Mouse (Mus musculus) heart, embryonic 13.5 days (tissue): ENCODE results near the gene Pdia5. TPM values are rescaled to one million over a fixed set of nuclear protein-coding genes. Genes with fewer than 3 reads are reported as not detected.
A peak's percentile ranks its signal among the peaks of the same experiment; 100 is the strongest.

Experiments used
- ATAC-seq: fragments of 200-750 bp; cut with Nextera tagmentation; 2 replicates; pipeline ENCODE4 v1.8.0; 2017; ENCODE audit warnings: moderate TSS enrichment; ENCODE audit not compliant: insufficient number of reproducible peaks, low FRiP score, low TSS enrichment; ENCODE audit errors: extremely low read depth
- H3K27ac ChIP-seq: fragments of 300-500 bp; sonication (generic); replicated peaks from 2 replicates; pipeline ENCODE4 v1.5.1; 2015; ENCODE audit warnings: moderate library complexity, mild to moderate bottlenecking, inconsistent platforms
- H3K27me3 ChIP-seq: fragments of 300-500 bp; sonication (generic); replicated peaks from 2 replicates; pipeline ENCODE4 v1.6.1; 2015; ENCODE audit warnings: mild to moderate bottlenecking, inconsistent platforms
- H3K36me3 ChIP-seq: fragments of 300-500 bp; sonication (generic); 2 replicates; pipeline ENCODE4 v1.6.1; 2015; ENCODE audit warnings: mild to moderate bottlenecking, inconsistent platforms
- H3K4me1 ChIP-seq: fragments of 300-500 bp; sonication (generic); 2 replicates; pipeline ENCODE4 v1.6.1; 2015; ENCODE audit warnings: inconsistent platforms
- H3K4me2 ChIP-seq: fragments of 300-500 bp; sonication (generic); 2 replicates; pipeline ENCODE4 v1.6.1; 2015; ENCODE audit warnings: inconsistent platforms, mild to moderate bottlenecking, moderate library complexity
- H3K4me3 ChIP-seq: fragments of 300-500 bp; sonication (generic); 2 replicates; pipeline ENCODE4 v1.5.1; 2015; ENCODE audit warnings: moderate library complexity, mild to moderate bottlenecking, inconsistent platforms
- H3K9ac ChIP-seq: fragments of 300-500 bp; sonication (generic); 2 replicates; pipeline ENCODE4 v1.6.1; 2015; ENCODE audit warnings: inconsistent platforms, mild to moderate bottlenecking, moderate library complexity
- H3K9me3 ChIP-seq: fragments of 300-500 bp; sonication (generic); 2 replicates; pipeline ENCODE4 v1.6.1; 2016; ENCODE audit warnings: inconsistent platforms
- WGBS: fragments of 180-500 bp; shearing (Covaris S2); methylation state at CpG from one replicate; pipeline ENCODE4 v1.1.7; 2015; ENCODE audit warnings: mixed read lengths; 5-methylcytosine and 5-hydroxymethylcytosine counted together
- polyA plus RNA-seq: library from polyadenylated mRNA; unstranded; fragments of >200 nt; fragmentation: Nextera tagmentation; extraction: Ambion mirVana; gene quantifications from 2 replicates; pipeline ENCODE4 v1.2.1, GENCODE M21; 2015

The Pdia5 gene
- polyA plus RNA-seq, 1 experiment from 2014 or later = 28.2 TPM

GRCm38 (mm10) chr16:35505786-35506185 lies 15.1 kb upstream of the Pdia5 start:
- no peak for ATAC-seq
- no peak overlapping the region for H3K4me3 ChIP-seq
- 79% methylated on average over 4 of the region's 4 CpGs for WGBS
- H3K4me2 ChIP-seq = no peak overlapping the region
- no peaks in the 10 kb centered on the region for H3K27me3 ChIP-seq
- H3K27ac ChIP-seq = no peak overlapping the region
- H3K36me3 ChIP-seq = no peaks in the 10 kb centered on the region
- H3K9me3 ChIP-seq = peaks cover 4% of the 10 kb centered on the region; the same call in 1 of the 2 replicates
- no peak overlapping the region for H3K9ac ChIP-seq
- peaks cover 21% of the 10 kb centered on the region for H3K4me1 ChIP-seq

- ATAC-seq = no peak
- H3K36me3 ChIP-seq = no peaks in the 10 kb centered on the region
- 79% methylated on average over 8 of the region's 8 CpGs for WGBS
- peaks cover 12% of the 10 kb centered on the region for H3K4me1 ChIP-seq
- H3K4me3 ChIP-seq = no peak overlapping the region
- no peak overlapping the region for H3K27ac ChIP-seq
- H3K27me3 ChIP-seq = no peaks in the 10 kb centered on the region
- no peak overlapping the region for H3K9ac ChIP-seq
- peaks cover 10% of the 10 kb centered on the region for H3K9me3 ChIP-seq
- no peak overlapping the region for H3K4me2 ChIP-seq
Measured at GRCm38 (mm10) chr16:35504266-35504665, 13.6 kb upstream of the Pdia5 start.

GRCm38 (mm10) chr16:35502456-35502855 lies 11.8 kb upstream of the Pdia5 start:
- Histone ChIP-seq H3K4me1 (peaks cover 9% of the 10 kb centered on the region), H3K4me2 (no peak overlapping the region), H3K9ac (0 out of 2 replicates have a peak overlapping the region, but pooled peaks have one; percentile 0), H3K27ac (no peak overlapping the region), H3K36me3 (no peaks in the 10 kb centered on the region), H3K4me3 (no peak overlapping the region), H3K27me3 (no peaks in the 10 kb centered on the region), H3K9me3 (peaks cover 10% of the 10 kb centered on the region)
- 48% methylated on average over 11 of the region's 11 CpGs for WGBS
- ATAC-seq = no peak

- no peaks in the 10 kb centered on the region for H3K27me3 ChIP-seq
- H3K4me2 ChIP-seq = no peak overlapping the region
- H3K9ac ChIP-seq = no peak overlapping the region
- no peak overlapping the region for H3K27ac ChIP-seq
- 62% methylated on average over 4 of the region's 4 CpGs for WGBS
- H3K9me3 ChIP-seq = peaks cover 10% of the 10 kb centered on the region
- peaks cover 9% of the 10 kb centered on the region for H3K4me1 ChIP-seq
- H3K36me3 ChIP-seq = no peaks in the 10 kb centered on the region
- no peak overlapping the region for H3K4me3 ChIP-seq
- no peak for ATAC-seq
Measured at GRCm38 (mm10) chr16:35501106-35501760, 10.6 kb upstream of the Pdia5 start.

- H3K4me3 ChIP-seq = no peak overlapping the region
- H3K4me1 ChIP-seq = peaks cover 9% of the 10 kb centered on the region
- H3K9ac ChIP-seq = no peak overlapping the region
- no peak overlapping the region for H3K4me2 ChIP-seq
- H3K36me3 ChIP-seq = no peaks in the 10 kb centered on the region
- no peak overlapping the region for H3K27ac ChIP-seq
- H3K9me3 ChIP-seq = peaks cover 10% of the 10 kb centered on the region
- H3K27me3 ChIP-seq = no peaks in the 10 kb centered on the region
- WGBS = 86% methylated on average over 3 of the region's 3 CpGs
- no peak for ATAC-seq
Measured at GRCm38 (mm10) chr16:35500342-35500741, 9.7 kb upstream of the Pdia5 start.

GRCm38 (mm10) chr16:35489793-35490192 lies 880 bp downstream of the Pdia5 start:
- Histone ChIP-seq H3K4me1 (peaks cover 31% of the 10 kb centered on the region), H3K4me2 (peak overlapping the region; percentile 94), H3K9me3 (no peaks in the 10 kb centered on the region), H3K36me3 (no peaks in the 10 kb centered on the region), H3K9ac (peak overlapping the region; percentile 89), H3K27ac (no peak overlapping the region), H3K27me3 (no peaks in the 10 kb centered on the region), H3K4me3 (peak overlapping the region; percentile 89)
- WGBS = 5% methylated on average over 10 of the region's 10 CpGs
- ATAC-seq = no peak

- H3K4me3 ChIP-seq = peak overlapping the region; percentile 89
- no peak overlapping the region for H3K27ac ChIP-seq
- 52% methylated on average over 10 of the region's 10 CpGs for WGBS
- H3K9me3 ChIP-seq = no peaks in the 10 kb centered on the region
- no peaks in the 10 kb centered on the region for H3K27me3 ChIP-seq
- H3K4me2 ChIP-seq = peak overlapping the region; percentile 94
- peak overlapping the region; percentile 89 for H3K9ac ChIP-seq
- H3K36me3 ChIP-seq = no peaks in the 10 kb centered on the region
- peaks cover 34% of the 10 kb centered on the region for H3K4me1 ChIP-seq
- no peak for ATAC-seq
Measured at GRCm38 (mm10) chr16:35489066-35489718, 1.5 kb downstream of the Pdia5 start.

GRCm38 (mm10) chr16:35487776-35488175 lies 2.9 kb downstream of the Pdia5 start:
- Histone ChIP-seq H3K4me1 (peaks cover 34% of the 10 kb centered on the region), H3K9me3 (no peaks in the 10 kb centered on the region), H3K27ac (no peak overlapping the region), H3K4me2 (no peak overlapping the region), H3K9ac (no peak overlapping the region), H3K36me3 (no peaks in the 10 kb centered on the region), H3K4me3 (no peak overlapping the region), H3K27me3 (no peaks in the 10 kb centered on the region)
- WGBS = 82% methylated on average over 4 of the region's 4 CpGs
- no peak for ATAC-seq

GRCm38 (mm10) chr16:35487056-35487455 lies 3.6 kb downstream of the Pdia5 start:
- Histone ChIP-seq H3K4me2 (no peak overlapping the region), H3K9me3 (no peaks in the 10 kb centered on the region), H3K27ac (no peak overlapping the region), H3K27me3 (no peaks in the 10 kb centered on the region), H3K4me3 (no peak overlapping the region), H3K4me1 (peaks cover 34% of the 10 kb centered on the region), H3K36me3 (peaks cover 4% of the 10 kb centered on the region; the same call in 1 of the 2 replicates), H3K9ac (no peak overlapping the region)
- 60% methylated on average over 4 of the region's 4 CpGs for WGBS
- ATAC-seq = no peak

- no peak for ATAC-seq
- Histone ChIP-seq H3K27ac (no peak overlapping the region), H3K9me3 (no peaks in the 10 kb centered on the region), H3K4me3 (no peak overlapping the region), H3K9ac (peak overlapping the region; percentile 24; the same call in 1 of the 2 replicates), H3K4me1 (peaks cover 32% of the 10 kb centered on the region), H3K4me2 (no peak overlapping the region), H3K27me3 (no peaks in the 10 kb centered on the region), H3K36me3 (peaks cover 7% of the 10 kb centered on the region; the same call in 1 of the 2 replicates)
- WGBS = 63% methylated on average over 9 of the region's 9 CpGs
Measured at GRCm38 (mm10) chr16:35485711-35486110, 5.0 kb downstream of the Pdia5 start.

- H3K27me3 ChIP-seq = no peaks in the 10 kb centered on the region
- peaks cover 7% of the 10 kb centered on the region; the same call in 1 of the 2 replicates for H3K36me3 ChIP-seq
- H3K9me3 ChIP-seq = no peaks in the 10 kb centered on the region
- WGBS = 77% methylated on average over 8 of the region's 8 CpGs
- peaks cover 34% of the 10 kb centered on the region for H3K4me1 ChIP-seq
- H3K9ac ChIP-seq = no peak overlapping the region
- no peak overlapping the region for H3K4me3 ChIP-seq
- no peak overlapping the region for H3K27ac ChIP-seq
- no peak for ATAC-seq
- no peak overlapping the region for H3K4me2 ChIP-seq
Measured at GRCm38 (mm10) chr16:35484526-35485233, 6.0 kb downstream of the Pdia5 start.
